Mouse (Mus musculus) CD4-positive, CD25-positive, alpha-beta regulatory T cell, adult 2 months (primary cell): ENCODE data around the gene Zfp260.

Experiments used
- DNase-seq: peaks from one replicate; pipeline ENCODE4 v3.0.0-alpha.2; 2012; ENCODE audit warnings: low read depth, low spot score

Gene Zfp260

GRCm38 (mm10) chr7:30121308-30122187 lies 27.0 kb downstream of the Zfp260 start, which contains the start of gene Zfp382:
Gene Zfp382 (plus strand): TSS chr7:30121942.
- DNase-seq: peak; percentile 94

- no peak for DNase-seq
Measured at GRCm38 (mm10) chr7:30122188-30122530, 27.6 kb downstream of the Zfp260 start.

DNA sequence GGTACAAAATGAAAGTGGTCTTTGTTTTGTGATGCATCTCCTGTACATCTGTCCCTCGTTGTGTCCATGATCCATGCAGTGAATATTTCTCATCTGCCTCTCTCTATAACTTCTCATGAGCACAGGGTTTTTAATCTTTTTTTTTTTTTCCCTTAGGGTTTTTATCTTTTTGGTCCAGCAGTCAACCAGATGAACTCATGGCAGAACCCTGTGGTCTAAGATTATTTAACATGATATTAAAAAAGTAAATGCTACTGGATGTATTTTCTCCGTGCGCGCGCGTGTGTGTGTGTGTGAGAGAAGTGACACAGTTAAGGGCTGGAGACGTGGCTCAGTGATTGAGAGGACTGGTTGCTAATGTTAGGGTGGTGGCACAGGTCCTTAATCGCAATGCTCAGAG lies 35.3 kb downstream of the Zfp260 start:
- no peak for DNase-seq

DNA sequence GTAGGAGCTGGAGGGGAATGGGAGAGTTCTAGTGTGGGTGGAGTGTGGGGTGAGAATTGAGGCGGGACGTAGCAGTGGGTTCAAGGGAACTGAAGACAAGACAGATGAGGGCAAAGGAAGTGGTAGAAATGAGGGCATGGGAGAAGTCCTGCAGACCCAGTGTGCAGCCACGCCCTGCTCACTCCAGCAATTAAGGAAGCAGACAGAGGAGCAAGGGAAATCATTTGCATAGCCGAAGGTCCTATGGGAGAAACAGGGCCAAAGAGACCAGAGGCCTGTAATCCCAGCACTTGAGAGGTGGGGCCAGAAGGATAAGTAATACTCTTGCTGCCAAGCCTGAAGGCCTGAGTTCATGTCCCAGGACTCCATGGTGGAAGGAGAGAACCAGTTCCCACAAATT lies 37.8 kb downstream of the Zfp260 start:
- no peak for DNase-seq

- no peak for DNase-seq
Measured at GRCm38 (mm10) chr7:30136826-30137225, 42.2 kb downstream of the Zfp260 start.

DNA sequence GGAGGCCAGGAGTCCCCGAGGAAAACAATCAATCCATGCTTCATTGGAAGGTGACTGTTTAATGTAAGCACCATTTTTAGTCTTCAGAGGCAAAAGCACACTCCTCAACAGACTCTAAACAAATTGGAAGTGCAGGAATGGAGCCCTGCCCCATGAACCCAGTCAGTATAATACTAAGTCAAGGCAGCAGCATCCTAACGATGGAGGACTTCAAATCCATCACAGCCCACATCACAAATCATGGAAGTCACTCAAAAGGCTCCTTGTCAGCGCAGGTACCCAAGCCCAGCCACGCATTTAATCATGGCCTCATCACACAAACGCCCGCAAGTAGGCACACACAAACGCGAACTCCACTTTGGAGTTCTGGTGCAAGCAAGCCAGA lies 48.6 kb downstream of the Zfp260 start:
- DNase-seq: no peak

GRCm38 (mm10) chr7:30143555-30144209 lies 49.1 kb downstream of the Zfp260 start:
- DNase-seq: no peak

DNA sequence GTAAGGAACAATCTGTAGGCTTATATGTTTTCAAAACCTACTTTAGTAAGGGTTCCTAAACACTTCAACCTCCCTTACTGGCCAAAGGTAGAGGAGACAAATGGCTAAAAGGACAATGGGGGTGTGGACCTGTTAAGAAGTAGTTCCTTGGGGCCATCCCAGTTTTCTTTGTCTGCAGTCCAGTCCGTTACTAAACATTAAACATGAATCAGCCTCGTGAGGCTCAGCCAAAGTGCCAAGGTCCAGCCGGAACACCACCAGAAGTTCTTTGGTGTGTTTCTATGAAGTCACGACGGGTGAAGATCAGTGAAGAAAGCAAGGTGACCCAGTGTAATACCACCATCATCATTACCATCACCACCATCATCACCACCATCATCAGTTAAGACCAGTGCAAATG lies 52.4 kb downstream of the Zfp260 start:
- no peak for DNase-seq

GRCm38 (mm10) chr7:30154040-30154439 lies 59.5 kb downstream of the Zfp260 start:
- DNase-seq: peak; percentile 12

DNA sequence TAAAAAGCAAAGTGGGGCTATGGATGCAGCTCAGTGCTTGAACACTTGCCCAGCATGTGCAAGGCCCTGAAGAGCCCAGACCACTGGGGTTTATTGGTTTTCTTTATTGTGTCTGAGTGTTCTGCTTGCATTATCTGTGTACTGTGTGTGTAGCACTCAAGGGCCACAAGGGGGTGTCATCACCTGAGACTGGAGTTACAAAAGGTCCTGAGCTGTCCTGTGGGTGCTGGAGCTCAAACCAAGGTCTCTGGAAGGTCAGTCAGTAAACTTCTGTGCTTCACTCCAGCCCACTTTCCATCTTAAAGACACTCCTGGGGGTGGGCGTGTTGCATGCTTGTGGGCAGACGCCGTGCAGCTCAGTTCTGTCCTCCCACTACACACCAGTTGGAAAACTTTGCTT lies 60.9 kb downstream of the Zfp260 start:
- no peak for DNase-seq
